Mouse (Mus musculus) mouse embryonic stem cell (cell line): ENCODE data around the gene Cyb5r1.
"Not testable (repeated sequence)": the region's sequence is repeated elsewhere in the genome, so short reads cannot be mapped to it uniquely, and the experiment has no call there.

Experiments
- in situ Hi-C, 2 experiments: fragments of 300-500 bp; cut with MboI; formaldehyde crosslinking; loops; 1 replicate in 1 of 2; 3 replicates in 1 of 2; pipeline ENCODE4 v1.14.3; 2019 to 2020; ENCODE audit warnings: low sequenced_read_pairs in 2 of 2, low pct_unique_long_range_greater_than_20kb in 1 of 2, mixed read lengths in 1 of 2; ENCODE audit not compliant: unreplicated experiment in 1 of 2

The Cyb5r1 gene

GRCm38 (mm10) chr1:134448537-134448936, 43.2 kb downstream of the Cyb5r1 start:
- in situ Hi-C loops: not testable (repeated sequence)

GRCm38 (mm10) chr1:134450201-134450600, 44.8 kb downstream of the Cyb5r1 start:
- in situ Hi-C loops: no loop called here

- in situ Hi-C loops: no loop called here
Measured at GRCm38 (mm10) chr1:134450986-134451385, 45.6 kb downstream of the Cyb5r1 start.

GRCm38 (mm10) chr1:134454904-134455824, 49.8 kb downstream of the Cyb5r1 start, which contains the start of gene Klhl12:
Klhl12 (plus strand) TSS chr1:134455531.
- in situ Hi-C loops: no loop called here

GRCm38 (mm10) chr1:134456060-134456459, 50.7 kb downstream of the Cyb5r1 start:
- in situ Hi-C loops: no loop called here

GRCm38 (mm10) chr1:134458139-134458727, 52.9 kb downstream of the Cyb5r1 start:
- in situ Hi-C loops: no loop called here

- in situ Hi-C loops: no loop called here
Measured at GRCm38 (mm10) chr1:134460294-134461284, 55.2 kb downstream of the Cyb5r1 start.
